In the genomic region with DNA sequence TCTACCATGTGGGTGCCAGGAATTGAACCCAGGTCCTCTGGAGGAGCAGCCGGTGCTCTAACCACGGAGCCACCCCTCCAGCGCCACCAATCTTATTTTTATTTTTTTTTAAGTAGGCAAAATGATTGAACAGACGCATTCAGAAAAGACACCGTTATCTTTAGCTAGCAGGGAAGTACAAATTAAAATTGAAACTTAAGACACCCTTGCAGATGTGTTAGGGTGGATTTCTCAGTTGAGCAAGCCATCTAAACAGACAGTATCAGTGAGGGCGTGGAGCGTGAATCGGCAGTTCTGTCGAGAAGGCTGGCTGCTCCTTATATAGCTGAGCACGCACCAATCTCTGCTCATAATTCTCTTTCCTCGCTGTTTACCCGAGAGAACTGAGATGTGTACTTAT, we compare ENCODE assay signal across 15 mouse cellular contexts.
"Had no signal": no experiment of that assay in that cellular context is flagged by ENCODE, and none has a peak within 500 bp of the region (broad histone marks: within the 10 kb centered on the region; RNA-seq: fewer than 3 reads in every experiment).

No protein-coding gene starts in this region.

- H3K4me2 ChIP-seq: limb, embryonic 13.5 days; neural tube, embryonic 15.5 days had no signal

- ATAC-seq: intestine, embryonic 16.5 days had no signal

- DNase-seq: kidney, adult 8-10 months; kidney, postnatal 36 days; layer of hippocampus, adult 9-11 months; layer of hippocampus, postnatal 36 days; left cerebral cortex, postnatal 4 days; lung, adult 18-20 months; midbrain, embryonic 14.5 days; thymus, postnatal 4 days had no signal

- H3K36me3 ChIP-seq: limb, embryonic 13.5 days; midbrain, embryonic 10.5 days; neural tube, embryonic 15.5 days had no signal

- H3K4me3 ChIP-seq: limb, embryonic 13.5 days; midbrain, embryonic 10.5 days; myocyte; neural tube, embryonic 15.5 days had no signal

- H3K9ac ChIP-seq: limb, embryonic 13.5 days; liver, embryonic 14.5 days; neural tube, embryonic 15.5 days had no signal

- H3K27me3 ChIP-seq: neural tube, embryonic 15.5 days had no signal

- H3K27ac ChIP-seq: kidney, postnatal 0 days; limb, embryonic 13.5 days; liver, embryonic 14.5 days; midbrain, embryonic 10.5 days; neural tube, embryonic 15.5 days had no signal

- H3K9me3 ChIP-seq: limb, embryonic 13.5 days; midbrain, embryonic 10.5 days; neural tube, embryonic 15.5 days had no signal
